Mouse (Mus musculus) lung, adult 2 months (tissue): ENCODE measurements at regions not wholly inside any gene's neighbourhood (a gene's known extent, or its start where the extent isn't known, plus 50 kb on each side); places are given as distances from the start of the nearest gene placed in this dataset.

Experiments used
- CTCF ChIP-seq: fragments of 200-500 bp; IDR thresholded peaks from 2 replicates; pipeline ENCODE4 v1.5.1; 2011; ENCODE audit warnings: mild to moderate bottlenecking, low read length, control low read depth; ENCODE audit not compliant: insufficient read depth
- POLR2A ChIP-seq: fragments of 200-500 bp; IDR thresholded peaks from 2 replicates; pipeline ENCODE4 v1.6.1; 2011; ENCODE audit warnings: low read depth, mild to moderate bottlenecking, control low read depth, low read length, borderline replicate concordance; ENCODE audit errors: extremely low read depth

- no peak for TF ChIP-seq POLR2A
- no peak for TF ChIP-seq CTCF
Observed at GRCm38 (mm10) chr16:92948494-92948893, 122.5 kb upstream of the Runx1 start.
